Mouse (Mus musculus): Measurements from ENCODE around the gene Fbxo8. TPM values are rescaled to one million over a fixed set of nuclear protein-coding genes. Genes with fewer than 3 reads are reported as not detected.

Fbxo8 gene
- polyA plus RNA-seq, 1 experiment, result 10.2 TPM

DNA sequence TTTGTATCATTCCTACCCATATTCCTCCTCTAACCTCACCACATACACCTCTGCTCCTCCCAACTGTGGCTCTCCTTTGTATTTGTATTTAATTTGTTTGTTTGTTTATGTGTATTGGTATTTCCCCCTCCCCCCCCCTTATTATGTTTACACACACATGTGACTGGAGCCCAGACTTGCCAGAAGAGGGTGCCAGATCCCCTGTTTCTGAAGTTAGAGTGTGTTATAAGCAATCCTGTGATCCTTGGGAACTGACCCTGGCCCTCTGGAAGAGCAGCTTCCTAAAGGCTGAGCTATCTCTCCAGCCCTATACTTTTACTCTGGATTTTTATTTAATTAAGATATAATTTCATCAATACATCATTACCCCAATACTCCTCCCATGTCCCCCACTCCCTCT lies 32.0 kb downstream of the Fbxo8 start:
- TF ChIP-seq MYOD1 (IDR thresholded peaks at IDR 0.05; ENCODE audit: control insufficient read depth in 1 of 3, insufficient read length in 2 of 3, low read depth in 2 of 3), result no peak
- no peak for TF ChIP-seq POLR2AphosphoS2 (IDR thresholded peaks at IDR 0.05; ENCODE audit: insufficient read length, low read depth)
- no peak overlapping the region for H3K4me3 ChIP-seq
- no peak overlapping the region for H3ac ChIP-seq (ENCODE audit: control insufficient read depth, insufficient read length)
- H3K36me3 ChIP-seq (ENCODE audit: control insufficient read depth, insufficient read depth), result no peaks in the 10 kb centered on the region
- no peaks in the 10 kb centered on the region for H3K27me3 ChIP-seq (ENCODE audit: control insufficient read depth, insufficient read depth, insufficient read length)
- no peak overlapping the region for H3K4me2 ChIP-seq (ENCODE audit: low read depth)
- H3K79me2 ChIP-seq (ENCODE audit: control insufficient read depth, insufficient read depth), result no peaks in the 10 kb centered on the region

DNA sequence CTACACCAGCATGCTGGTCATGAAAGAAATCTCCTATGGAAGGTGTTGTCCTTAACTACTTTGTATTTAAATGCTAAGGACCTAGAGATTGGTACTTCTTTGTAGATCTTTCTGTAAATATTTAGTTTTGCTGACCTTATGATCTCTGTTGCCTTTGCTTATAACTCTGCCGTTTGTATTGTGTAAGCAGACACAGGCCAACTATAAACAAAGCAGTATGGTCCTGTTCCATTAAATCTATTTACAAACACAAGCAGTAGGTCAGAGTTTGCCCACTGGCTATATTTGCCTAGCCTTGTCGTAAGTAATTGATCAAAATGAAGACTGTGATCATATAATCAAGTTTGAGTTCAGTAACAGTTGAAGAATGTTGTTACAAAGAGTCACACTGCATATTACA lies 38.1 kb downstream of the Fbxo8 start:
- TF ChIP-seq MYOG (IDR thresholded peaks at IDR 0.05; ENCODE audit: control insufficient read depth in 1 of 3, insufficient read depth in 1 of 3, insufficient read length in 2 of 3, low read depth in 2 of 3), result no peak
- no peak overlapping the region for H3K4me3 ChIP-seq
- H3K36me3 ChIP-seq (ENCODE audit: control insufficient read depth, insufficient read depth), result no peaks in the 10 kb centered on the region
- H3K79me2 ChIP-seq (ENCODE audit: control insufficient read depth, insufficient read depth), result no peaks in the 10 kb centered on the region
- H3K27me3 ChIP-seq (ENCODE audit: control insufficient read depth, insufficient read depth, insufficient read length), result no peaks in the 10 kb centered on the region
- H3ac ChIP-seq (ENCODE audit: control insufficient read depth, insufficient read length), result no peak overlapping the region
- no peak overlapping the region for H3K4me2 ChIP-seq (ENCODE audit: low read depth)

DNA sequence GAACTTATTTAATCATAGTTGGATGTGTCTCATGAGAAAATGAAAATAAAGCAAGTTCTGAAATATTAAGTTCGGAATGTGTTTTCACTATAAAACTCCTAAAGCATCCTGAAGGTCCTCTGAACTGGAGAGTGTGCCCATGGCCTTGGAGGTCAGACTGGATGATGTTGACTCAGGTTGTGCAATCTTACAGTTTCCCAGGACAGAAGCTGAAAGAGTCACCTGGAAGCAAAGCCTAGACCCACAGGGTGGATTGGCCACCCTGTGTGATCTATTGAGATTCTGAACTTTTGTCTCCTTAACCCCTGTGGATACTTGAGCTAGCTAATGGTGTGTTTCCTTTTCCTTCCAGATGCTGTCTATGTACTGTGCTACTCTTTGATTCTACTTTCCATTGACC lies 40.2 kb downstream of the Fbxo8 start:
- Histone ChIP-seq H3K36me3 (ENCODE audit: control insufficient read depth, insufficient read depth) (no peaks in the 10 kb centered on the region), H3K4me2 (ENCODE audit: low read depth) (no peak overlapping the region), H3K27me3 (ENCODE audit: control insufficient read depth, insufficient read depth, insufficient read length) (no peaks in the 10 kb centered on the region), H3K79me2 (ENCODE audit: control insufficient read depth, insufficient read depth) (no peaks in the 10 kb centered on the region), H3K4me3 (no peak overlapping the region), H3ac (ENCODE audit: control insufficient read depth, insufficient read length) (no peak overlapping the region)
- TF ChIP-seq USF1 (IDR thresholded peaks at IDR 0.05; ENCODE audit: low read depth) (no peak), POLR2A (IDR thresholded peaks at IDR 0.05; ENCODE audit: insufficient read length, low read depth) (no peak), MYOD1 (IDR thresholded peaks at IDR 0.05; ENCODE audit: control insufficient read depth in 1 of 3, insufficient read length in 2 of 3, low read depth in 2 of 3) (no peak), TCF12 (IDR thresholded peaks at IDR 0.05; ENCODE audit: insufficient read depth, poor library complexity, severe bottlenecking) (no peak)

DNA sequence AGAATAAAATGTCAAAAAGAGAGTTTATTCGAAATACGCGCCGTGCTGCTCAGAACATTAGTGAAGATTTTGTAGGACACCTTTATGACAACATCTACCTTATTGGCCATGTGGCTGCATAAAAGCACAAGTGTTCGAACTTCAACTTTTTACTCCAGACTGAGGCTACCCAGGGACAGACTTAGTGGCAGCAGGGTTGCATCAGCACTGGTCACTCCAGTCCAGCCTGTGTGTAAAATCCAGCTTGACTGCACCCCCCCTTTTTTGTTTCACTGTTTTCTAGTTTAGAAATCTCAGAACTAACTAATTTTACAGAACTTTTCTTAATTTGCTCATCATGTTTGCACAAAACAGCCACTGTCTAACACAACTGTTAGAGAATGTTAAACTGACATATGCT lies 40.6 kb downstream of the Fbxo8 start:
- H3K27me3 ChIP-seq (ENCODE audit: control insufficient read depth, insufficient read depth, insufficient read length), result no peaks in the 10 kb centered on the region

DNA sequence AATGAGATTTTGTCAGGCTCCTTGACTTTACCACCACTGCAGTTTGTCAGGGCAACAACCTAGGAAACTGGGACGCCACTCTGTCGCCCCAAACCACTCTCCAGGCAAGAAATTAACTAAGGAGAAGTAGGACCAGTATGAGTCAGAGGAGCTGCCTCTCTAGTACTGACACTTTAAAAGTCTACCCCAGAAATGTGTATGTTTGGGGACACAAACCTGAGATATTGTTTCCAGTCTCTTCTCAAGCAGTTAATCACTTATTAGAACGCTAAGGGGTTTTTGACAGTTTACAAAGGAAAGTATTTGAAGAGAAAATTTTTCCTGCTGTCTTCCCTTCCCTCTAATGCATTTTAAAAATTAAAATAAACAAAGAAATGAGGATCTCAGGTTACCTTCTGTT lies 55.6 kb downstream of the Fbxo8 start:
- Histone ChIP-seq H3K79me2 (ENCODE audit: control insufficient read depth, insufficient read depth) (no peaks in the 10 kb centered on the region), H3K4me2 (ENCODE audit: low read depth) (no peak overlapping the region), H3ac (ENCODE audit: control insufficient read depth, insufficient read length) (no peak overlapping the region), H3K4me3 (no peak overlapping the region), H3K27me3 (ENCODE audit: control insufficient read depth, insufficient read depth, insufficient read length) (peaks cover 17% of the 10 kb centered on the region), H3K36me3 (ENCODE audit: control insufficient read depth, insufficient read depth) (no peaks in the 10 kb centered on the region)
- no peak for TF ChIP-seq TCF12 (IDR thresholded peaks at IDR 0.05; ENCODE audit: insufficient read depth, poor library complexity, severe bottlenecking)
- TF ChIP-seq MAX (IDR thresholded peaks at IDR 0.05; ENCODE audit: low read depth), result no peak
- no peak for TF ChIP-seq USF1 (IDR thresholded peaks at IDR 0.05; ENCODE audit: low read depth)
- no peak for TF ChIP-seq TCF3 (IDR thresholded peaks at IDR 0.05; ENCODE audit: insufficient read length, low read depth)
- no peak for TF ChIP-seq E2F4 (IDR thresholded peaks at IDR 0.05; ENCODE audit: insufficient read depth)
- TF ChIP-seq POLR2AphosphoS2 (IDR thresholded peaks at IDR 0.05; ENCODE audit: insufficient read length, low read depth), result no peak
- TF ChIP-seq CEBPB (IDR thresholded peaks at IDR 0.05; ENCODE audit: insufficient read depth, poor library complexity, severe bottlenecking), result no peak
- no peak for TF ChIP-seq MYOG (IDR thresholded peaks at IDR 0.05; ENCODE audit: control insufficient read depth in 1 of 3, insufficient read depth in 1 of 3, insufficient read length in 2 of 3, low read depth in 2 of 3)
- TF ChIP-seq REST (IDR thresholded peaks at IDR 0.05; ENCODE audit: insufficient read depth, insufficient read length), result no peak
- no peak for TF ChIP-seq MYOD1 (IDR thresholded peaks at IDR 0.05; ENCODE audit: control insufficient read depth in 1 of 3, insufficient read length in 2 of 3, low read depth in 2 of 3)
- TF ChIP-seq POLR2A (IDR thresholded peaks at IDR 0.05; ENCODE audit: insufficient read length, low read depth), result no peak
- TF ChIP-seq SRF (IDR thresholded peaks at IDR 0.05; ENCODE audit: control insufficient read depth, insufficient read length, low read depth), result no peak

More for the DNA sequence above, 40.6 kb downstream of the Fbxo8 start:
- Histone ChIP-seq H3K79me2 (ENCODE audit: control insufficient read depth, insufficient read depth) (no peaks in the 10 kb centered on the region), H3K36me3 (ENCODE audit: control insufficient read depth, insufficient read depth) (no peaks in the 10 kb centered on the region), H3K4me2 (ENCODE audit: low read depth) (no peak overlapping the region), H3ac (ENCODE audit: control insufficient read depth, insufficient read length) (no peak overlapping the region), H3K4me3 (no peak overlapping the region)
- no peak for TF ChIP-seq CEBPB (IDR thresholded peaks at IDR 0.05; ENCODE audit: insufficient read depth, poor library complexity, severe bottlenecking)
- no peak for TF ChIP-seq MYOD1 (IDR thresholded peaks at IDR 0.05; ENCODE audit: control insufficient read depth in 1 of 3, insufficient read length in 2 of 3, low read depth in 2 of 3)
- no peak for TF ChIP-seq TCF12 (IDR thresholded peaks at IDR 0.05; ENCODE audit: insufficient read depth, poor library complexity, severe bottlenecking)
- TF ChIP-seq USF1 (IDR thresholded peaks at IDR 0.05; ENCODE audit: low read depth), result no peak
- no peak for TF ChIP-seq SRF (IDR thresholded peaks at IDR 0.05; ENCODE audit: control insufficient read depth, insufficient read length, low read depth)
- TF ChIP-seq MYOG (IDR thresholded peaks at IDR 0.05; ENCODE audit: control insufficient read depth in 1 of 3, insufficient read depth in 1 of 3, insufficient read length in 2 of 3, low read depth in 2 of 3), result no peak
- no peak for TF ChIP-seq TCF3 (IDR thresholded peaks at IDR 0.05; ENCODE audit: insufficient read length, low read depth)
- TF ChIP-seq E2F4 (IDR thresholded peaks at IDR 0.05; ENCODE audit: insufficient read depth), result no peak
- TF ChIP-seq POLR2A (IDR thresholded peaks at IDR 0.05; ENCODE audit: insufficient read length, low read depth), result no peak
- TF ChIP-seq REST (IDR thresholded peaks at IDR 0.05; ENCODE audit: insufficient read depth, insufficient read length), result no peak
- no peak for TF ChIP-seq MAX (IDR thresholded peaks at IDR 0.05; ENCODE audit: low read depth)
- no peak for TF ChIP-seq POLR2AphosphoS2 (IDR thresholded peaks at IDR 0.05; ENCODE audit: insufficient read length, low read depth)

All from myocyte (in vitro differentiated cells).